Mouse (Mus musculus) forebrain, embryonic 14.5 days (tissue): ENCODE measurements around the gene Gtf3c1. TPM values are rescaled to one million over a fixed set of nuclear protein-coding genes. Genes with fewer than 3 reads are reported as not detected.

Source experiments
- ATAC-seq: fragments of 200-750 bp; cut with Nextera tagmentation; 2 replicates; pipeline ENCODE4 v1.8.0; 2017; ENCODE audit warnings: mild to moderate bottlenecking, moderate library complexity
- DNase-seq: peaks from one replicate; pipeline ENCODE4 v3.0.0-alpha.2; 2015; ENCODE audit warnings: low spot score
- H3K27ac ChIP-seq: fragments of 300-500 bp; sonication (generic); 2 replicates; pipeline ENCODE4 v1.5.1; 2014; ENCODE audit warnings: low read depth, mild to moderate bottlenecking, control low read depth, low read length, moderate library complexity
- H3K27me3 ChIP-seq: fragments of 300-500 bp; sonication (generic); replicated peaks from 2 replicates; pipeline ENCODE4 v1.6.1; 2014; ENCODE audit warnings: low read length, control low read depth, mixed read lengths; ENCODE audit not compliant: control insufficient read depth, insufficient read depth
- H3K36me3 ChIP-seq: fragments of 300-500 bp; sonication (generic); 2 replicates; pipeline ENCODE4 v1.6.1; 2014; ENCODE audit warnings: low read length, control low read depth; ENCODE audit not compliant: control insufficient read depth, insufficient read depth
- H3K4me1 ChIP-seq: fragments of 300-500 bp; sonication (generic); 2 replicates; pipeline ENCODE4 v1.6.1; 2014; ENCODE audit warnings: antibody characterized with exemption, low read length, control low read depth; ENCODE audit not compliant: control insufficient read depth, insufficient read depth
- H3K4me2 ChIP-seq: fragments of 300-500 bp; sonication (generic); 2 replicates; pipeline ENCODE4 v1.6.1; 2014; ENCODE audit warnings: mild to moderate bottlenecking, control low read depth, low read length
- H3K4me3 ChIP-seq: fragments of 300-500 bp; sonication (generic); 2 replicates; pipeline ENCODE4 v1.5.1; 2014; ENCODE audit warnings: low read depth, low read length, control low read depth
- H3K9ac ChIP-seq: fragments of 300-500 bp; sonication (generic); 2 replicates; pipeline ENCODE4 v1.6.1; 2014; ENCODE audit warnings: mild to moderate bottlenecking, low read length, control low read depth, moderate library complexity
- H3K9me3 ChIP-seq: fragments of 300-500 bp; sonication (generic); replicated peaks from 2 replicates; pipeline ENCODE4 v1.6.1; 2016; ENCODE audit warnings: low read length, control low read depth, mixed read lengths; ENCODE audit not compliant: control insufficient read depth
- WGBS: fragments of 180-500 bp; shearing (Covaris S2); extraction: QIAGEN DNeasy Blood & Tissue Kit; methylation state at CpG from one replicate; pipeline ENCODE4 v1.1.7; 2014; 5-methylcytosine and 5-hydroxymethylcytosine counted together
- polyA plus RNA-seq: library from polyadenylated mRNA; unstranded; fragments of >200 nt; fragmentation: Nextera tagmentation; extraction: Ambion mirVana; gene quantifications from 2 replicates; pipeline ENCODE4 v1.2.1, GENCODE M21; 2014

Gtf3c1 gene
- polyA plus RNA-seq, 1 experiment from 2014 or later: 33.5 TPM

GRCm38 (mm10) chr7:125620077-125620476, 87.5 kb downstream of the Gtf3c1 start:
- no peaks in the 10 kb centered on the region for H3K36me3 ChIP-seq
- ATAC-seq: no peak
- 83% methylated on average over 4 of the region's 4 CpGs for WGBS

GRCm38 (mm10) chr7:125618016-125618415, 89.6 kb downstream of the Gtf3c1 start:
- WGBS: 89% methylated on average over 7 of the region's 7 CpGs
- Histone ChIP-seq H3K27ac (no peak overlapping the region), H3K36me3 (no peaks in the 10 kb centered on the region), H3K27me3 (no peaks in the 10 kb centered on the region), H3K4me3 (no peak overlapping the region), H3K4me2 (no peak overlapping the region), H3K9me3 (no peaks in the 10 kb centered on the region), H3K4me1 (no peaks in the 10 kb centered on the region), H3K9ac (no peak overlapping the region)
- no peak for DNase-seq
- ATAC-seq: no peak

More at GRCm38 (mm10) chr7:125620077-125620476, 87.5 kb downstream of the Gtf3c1 start:
- Histone ChIP-seq H3K27ac (no peak overlapping the region), H3K4me1 (no peaks in the 10 kb centered on the region), H3K9me3 (no peaks in the 10 kb centered on the region), H3K4me3 (no peak overlapping the region), H3K9ac (no peak overlapping the region), H3K27me3 (no peaks in the 10 kb centered on the region), H3K4me2 (no peak overlapping the region)
- no peak for DNase-seq

GRCm38 (mm10) chr7:125615453-125615852, 92.1 kb downstream of the Gtf3c1 start:
- Histone ChIP-seq H3K36me3 (no peaks in the 10 kb centered on the region), H3K27me3 (no peaks in the 10 kb centered on the region), H3K4me2 (no peak overlapping the region), H3K9ac (no peak overlapping the region), H3K4me3 (no peak overlapping the region), H3K4me1 (no peaks in the 10 kb centered on the region), H3K9me3 (no peaks in the 10 kb centered on the region), H3K27ac (no peak overlapping the region)
- ATAC-seq: no peak
- 95% methylated on average over 7 of the region's 7 CpGs for WGBS
- DNase-seq: no peak

GRCm38 (mm10) chr7:125613579-125613978, 94.0 kb downstream of the Gtf3c1 start:
- Histone ChIP-seq H3K27ac (no peak overlapping the region), H3K36me3 (no peaks in the 10 kb centered on the region), H3K27me3 (no peaks in the 10 kb centered on the region), H3K9ac (no peak overlapping the region), H3K4me1 (no peaks in the 10 kb centered on the region), H3K9me3 (no peaks in the 10 kb centered on the region), H3K4me3 (no peak overlapping the region), H3K4me2 (no peak overlapping the region)
- DNase-seq (no peak), ATAC-seq (no peak)
- 82% methylated on average over 5 of the region's 5 CpGs for WGBS

GRCm38 (mm10) chr7:125608183-125608688, 99.3 kb downstream of the Gtf3c1 start:
- H3K27ac ChIP-seq: no peak overlapping the region
- no peak overlapping the region for H3K9ac ChIP-seq
- H3K9me3 ChIP-seq: no peaks in the 10 kb centered on the region
- no peak overlapping the region for H3K4me3 ChIP-seq
- H3K36me3 ChIP-seq: no peaks in the 10 kb centered on the region
- H3K27me3 ChIP-seq: no peaks in the 10 kb centered on the region
- ATAC-seq (no peak), DNase-seq (no peak)
- no peaks in the 10 kb centered on the region for H3K4me1 ChIP-seq
- WGBS: 91% methylated on average over 4 of the region's 4 CpGs
- H3K4me2 ChIP-seq: no peak overlapping the region

GRCm38 (mm10) chr7:125607384-125608182, 100.0 kb downstream of the Gtf3c1 start:
- H3K4me3 ChIP-seq: no peak overlapping the region
- H3K27me3 ChIP-seq: no peaks in the 10 kb centered on the region
- ATAC-seq (no peak), DNase-seq (no peak)
- 68% methylated on average over 6 of the region's 6 CpGs for WGBS
- no peak overlapping the region for H3K9ac ChIP-seq
- H3K27ac ChIP-seq: no peak overlapping the region
- no peak overlapping the region for H3K4me2 ChIP-seq
- no peaks in the 10 kb centered on the region for H3K36me3 ChIP-seq
- H3K9me3 ChIP-seq: no peaks in the 10 kb centered on the region
- no peaks in the 10 kb centered on the region for H3K4me1 ChIP-seq

- ATAC-seq (no peak), DNase-seq (no peak)
- 66% methylated on average over 2 of the region's 2 CpGs for WGBS
- no peak overlapping the region for H3K9ac ChIP-seq
- H3K36me3 ChIP-seq: no peaks in the 10 kb centered on the region
- no peaks in the 10 kb centered on the region for H3K4me1 ChIP-seq
- H3K9me3 ChIP-seq: no peaks in the 10 kb centered on the region
- no peaks in the 10 kb centered on the region for H3K27me3 ChIP-seq
- no peak overlapping the region for H3K27ac ChIP-seq
- no peak overlapping the region for H3K4me3 ChIP-seq
- no peak overlapping the region for H3K4me2 ChIP-seq
Measured at GRCm38 (mm10) chr7:125606265-125607164, 101.1 kb downstream of the Gtf3c1 start.

GRCm38 (mm10) chr7:125605725-125606139, 101.8 kb downstream of the Gtf3c1 start:
- Histone ChIP-seq H3K4me1 (no peaks in the 10 kb centered on the region), H3K9me3 (no peaks in the 10 kb centered on the region), H3K27ac (no peak overlapping the region), H3K4me3 (no peak overlapping the region), H3K36me3 (no peaks in the 10 kb centered on the region), H3K4me2 (no peak overlapping the region), H3K9ac (no peak overlapping the region), H3K27me3 (no peaks in the 10 kb centered on the region)
- DNase-seq: no peak
- ATAC-seq: no peak
- 76% methylated on average over 4 of the region's 4 CpGs for WGBS
